Mouse (Mus musculus): ENCODE measurements around the gene Mtch2. TPM values are rescaled to one million over a fixed set of nuclear protein-coding genes. Genes with fewer than 3 reads are reported as not detected.
A peak's percentile ranks its signal among the peaks of the same experiment; 100 is the strongest.

Mtch2 gene
- total and polyA plus RNA-seq, 2 experiments, result 103 to 186 TPM

DNA sequence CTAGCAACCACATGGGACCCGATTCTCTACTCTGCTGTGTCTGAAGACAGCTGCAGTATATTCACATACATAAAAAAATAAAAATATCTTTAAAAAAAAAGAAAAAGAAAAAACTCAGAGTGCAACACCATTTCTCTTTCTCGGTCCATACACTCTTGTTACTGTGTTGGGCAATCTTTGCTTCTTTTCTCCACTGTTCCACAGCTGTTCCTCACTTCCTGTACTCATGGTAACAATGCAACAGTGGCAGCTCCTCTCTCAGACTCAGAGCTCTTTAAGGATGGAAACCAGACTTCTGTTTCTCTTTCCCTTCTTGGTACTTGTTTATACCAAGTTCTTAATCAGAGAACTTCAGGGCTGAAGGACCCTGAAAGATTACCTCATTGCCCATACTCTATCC lies 56.4 kb downstream of the Mtch2 start:
- no peaks in the 10 kb centered on the region for H3K27me3 ChIP-seq (ENCODE audit: control insufficient read depth, insufficient read depth, low read length)
- H3K36me3 ChIP-seq (ENCODE audit: control insufficient read depth, insufficient read depth, low read length), result peaks cover 26% of the 10 kb centered on the region; the same call in 1 of the 2 replicates
- 51% methylated on average over 2 of the region's 2 CpGs for WGBS
- peaks cover 9% of the 10 kb centered on the region; the same call in 1 of the 2 replicates for H3K4me1 ChIP-seq (ENCODE audit: control insufficient read depth, insufficient read depth, low read length)
- no peak for DNase-seq (ENCODE audit: extremely low read depth, low read depth, low spot score)
- TF ChIP-seq CTCF (IDR thresholded peaks at IDR 0.05; ENCODE audit: low read depth, low read length) (no peak), POLR2A (IDR thresholded peaks at IDR 0.05; ENCODE audit: extremely low read depth, insufficient read depth, low read length) (no peak)
- no peak overlapping the region for H3K27ac ChIP-seq (replicated peaks; ENCODE audit: insufficient read depth, low read depth, low read length)
- no peak overlapping the region; the same call in 1 of the 2 replicates for H3K9ac ChIP-seq (ENCODE audit: low read depth, low read length)
- peaks cover 4% of the 10 kb centered on the region; the same call in 1 of the 2 replicates for H3K79me2 ChIP-seq (ENCODE audit: control insufficient read depth, insufficient read depth, low read length)
- H3K4me3 ChIP-seq (ENCODE audit: insufficient read depth, low read depth, low read length), result peak overlapping the region; percentile 83; the same call in 1 of the 2 replicates

- Histone ChIP-seq H3K4me1 (ENCODE audit: control insufficient read depth, insufficient read depth, low read length) (peaks cover 9% of the 10 kb centered on the region; the same call in 1 of the 2 replicates), H3K36me3 (ENCODE audit: control insufficient read depth, insufficient read depth, low read length) (peaks cover 27% of the 10 kb centered on the region; the same call in 1 of the 2 replicates), H3K79me2 (ENCODE audit: control insufficient read depth, insufficient read depth, low read length) (peaks cover 4% of the 10 kb centered on the region; the same call in 1 of the 2 replicates), H3K27ac (replicated peaks; ENCODE audit: insufficient read depth, low read depth, low read length) (peak within 1 kb of the TSS; percentile 94), H3K9ac (ENCODE audit: low read depth, low read length) (peak within 1 kb of the TSS; percentile 92), H3K4me3 (ENCODE audit: insufficient read depth, low read depth, low read length) (peak within 1 kb of the TSS; percentile 83), H3K27me3 (ENCODE audit: control insufficient read depth, insufficient read depth, low read length) (no peaks in the 10 kb centered on the region)
- under 1% methylated on average over 43 of the region's 43 CpGs for WGBS
- DNase-seq (ENCODE audit: extremely low read depth, low read depth, low spot score), result peak; percentile 81
- peak; percentile 81; the same call in 1 of the 2 replicates for TF ChIP-seq POLR2A (IDR thresholded peaks at IDR 0.05; ENCODE audit: extremely low read depth, insufficient read depth, low read length)
- TF ChIP-seq CTCF (IDR thresholded peaks at IDR 0.05; ENCODE audit: low read depth, low read length), result no peak
Observed at GRCm38 (mm10) chr2:90904076-90904855, 57.3 kb downstream of the Mtch2 start, which contains the start of the genes Kbtbd4 and Ndufs3. Kbtbd4 (plus strand) TSS chr2:90904740. Ndufs3 (minus strand) TSS chr2:90904827.

DNA sequence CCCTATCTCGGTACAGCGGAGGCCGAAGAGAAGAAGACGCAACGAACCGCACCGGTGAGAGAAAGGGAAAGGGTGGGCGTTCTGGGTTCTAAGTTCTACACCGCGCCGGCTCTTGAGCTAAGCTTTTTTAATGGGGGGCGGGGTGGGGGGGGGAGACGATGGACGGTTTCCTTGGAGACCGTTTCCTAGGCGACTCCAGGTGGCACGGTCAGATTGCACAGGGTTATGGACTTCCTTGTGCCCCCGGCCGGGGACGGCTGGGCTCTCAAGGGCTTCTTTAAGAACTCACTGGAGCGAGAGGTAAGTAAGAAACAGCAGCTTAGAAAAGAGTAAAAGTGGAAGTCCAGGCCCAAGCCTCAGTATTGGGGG lies 57.9 kb downstream of the Mtch2 start:
- Histone ChIP-seq H3K27ac (replicated peaks; ENCODE audit: insufficient read depth, low read depth, low read length) (peak overlapping the region; percentile 69), H3K9ac (ENCODE audit: low read depth, low read length) (peak overlapping the region; percentile 92), H3K79me2 (ENCODE audit: control insufficient read depth, insufficient read depth, low read length) (peaks cover 4% of the 10 kb centered on the region; the same call in 1 of the 2 replicates), H3K4me3 (ENCODE audit: insufficient read depth, low read depth, low read length) (peak overlapping the region; percentile 83), H3K4me1 (ENCODE audit: control insufficient read depth, insufficient read depth, low read length) (peaks cover 9% of the 10 kb centered on the region; the same call in 1 of the 2 replicates), H3K36me3 (ENCODE audit: control insufficient read depth, insufficient read depth, low read length) (peaks cover 32% of the 10 kb centered on the region), H3K27me3 (ENCODE audit: control insufficient read depth, insufficient read depth, low read length) (no peaks in the 10 kb centered on the region)
- DNase-seq (ENCODE audit: extremely low read depth, low read depth, low spot score), result no peak
- WGBS, result 1% methylated on average over 20 of the region's 21 CpGs
- no peak for TF ChIP-seq CTCF (IDR thresholded peaks at IDR 0.05; ENCODE audit: low read depth, low read length)
- TF ChIP-seq POLR2A (IDR thresholded peaks at IDR 0.05; ENCODE audit: extremely low read depth, insufficient read depth, low read length), result no peak

DNA sequence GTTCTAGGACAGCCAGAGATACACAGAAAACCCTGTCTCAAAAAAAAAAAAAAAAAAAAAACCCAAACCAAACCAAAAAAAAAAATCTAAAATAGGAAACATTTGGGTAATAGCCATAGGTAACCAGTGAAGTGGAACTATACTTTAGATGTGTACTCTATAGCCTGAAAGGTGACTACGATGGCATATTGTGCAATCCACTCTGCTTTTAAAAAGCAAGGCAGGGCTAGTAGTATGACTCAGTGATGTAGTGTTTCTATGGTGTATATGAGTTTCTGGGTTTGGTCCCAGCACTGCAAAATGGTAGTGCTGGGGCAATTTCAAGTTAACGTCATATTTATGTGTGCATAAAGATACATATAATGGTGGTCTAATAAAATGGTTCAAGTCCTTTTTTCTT lies 59.8 kb downstream of the Mtch2 start:
- 77% methylated on average over 2 of the region's 2 CpGs for WGBS
- H3K27ac ChIP-seq (replicated peaks; ENCODE audit: insufficient read depth, low read depth, low read length), result no peak overlapping the region
- H3K36me3 ChIP-seq (ENCODE audit: control insufficient read depth, insufficient read depth, low read length), result peaks cover 34% of the 10 kb centered on the region
- no peak for TF ChIP-seq POLR2A (IDR thresholded peaks at IDR 0.05; ENCODE audit: extremely low read depth, insufficient read depth, low read length)
- TF ChIP-seq CTCF (IDR thresholded peaks at IDR 0.05; ENCODE audit: low read depth, low read length), result no peak
- H3K27me3 ChIP-seq (ENCODE audit: control insufficient read depth, insufficient read depth, low read length), result no peaks in the 10 kb centered on the region
- no peak for DNase-seq (ENCODE audit: extremely low read depth, low read depth, low spot score)
- peaks cover 9% of the 10 kb centered on the region; the same call in 1 of the 2 replicates for H3K4me1 ChIP-seq (ENCODE audit: control insufficient read depth, insufficient read depth, low read length)
- no peak overlapping the region for H3K4me3 ChIP-seq (ENCODE audit: insufficient read depth, low read depth, low read length)
- peaks cover 4% of the 10 kb centered on the region; the same call in 1 of the 2 replicates for H3K79me2 ChIP-seq (ENCODE audit: control insufficient read depth, insufficient read depth, low read length)
- H3K9ac ChIP-seq (ENCODE audit: low read depth, low read length), result no peak overlapping the region

DNA sequence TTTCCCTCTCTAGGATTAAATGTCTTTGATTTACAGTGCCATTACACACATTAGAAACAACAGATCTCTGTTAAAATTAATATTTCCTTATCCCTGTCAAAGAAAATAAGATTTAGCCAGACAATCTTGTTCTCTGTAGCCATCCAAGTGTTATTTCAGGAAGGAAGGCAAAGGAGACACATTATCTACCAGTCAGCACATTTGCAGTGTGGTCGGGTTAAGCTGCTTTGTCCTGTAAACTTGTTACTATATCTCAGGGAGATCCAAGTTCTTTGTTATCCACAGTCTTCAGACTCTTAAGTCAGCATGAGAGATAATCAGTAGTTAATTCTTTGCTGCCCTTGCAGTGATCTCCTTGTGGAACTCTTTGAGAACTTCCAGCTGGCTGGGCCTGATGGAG lies 63.9 kb downstream of the Mtch2 start:
- DNase-seq (ENCODE audit: extremely low read depth, low read depth, low spot score), result no peak
- Histone ChIP-seq H3K36me3 (ENCODE audit: control insufficient read depth, insufficient read depth, low read length) (peaks cover 50% of the 10 kb centered on the region), H3K27me3 (ENCODE audit: control insufficient read depth, insufficient read depth, low read length) (no peaks in the 10 kb centered on the region), H3K79me2 (ENCODE audit: control insufficient read depth, insufficient read depth, low read length) (peaks cover 15% of the 10 kb centered on the region; the same call in 1 of the 2 replicates), H3K4me3 (ENCODE audit: insufficient read depth, low read depth, low read length) (no peak overlapping the region), H3K4me1 (ENCODE audit: control insufficient read depth, insufficient read depth, low read length) (peaks cover 14% of the 10 kb centered on the region), H3K27ac (replicated peaks; ENCODE audit: insufficient read depth, low read depth, low read length) (no peak overlapping the region), H3K9ac (ENCODE audit: low read depth, low read length) (no peak overlapping the region)
- no peak for TF ChIP-seq CTCF (IDR thresholded peaks at IDR 0.05; ENCODE audit: low read depth, low read length)
- no peak for TF ChIP-seq POLR2A (IDR thresholded peaks at IDR 0.05; ENCODE audit: extremely low read depth, insufficient read depth, low read length)
- 73% methylated on average over 1 of the region's 1 CpGs for WGBS
